Mouse (Mus musculus): ENCODE measurements around the gene Thsd7a. TPM values are rescaled to one million over a fixed set of nuclear protein-coding genes. Genes with fewer than 3 reads are reported as not detected.

The Thsd7a gene
- polyA plus RNA-seq, 1 experiment from 2014 or later, result 52.4 TPM

DNA sequence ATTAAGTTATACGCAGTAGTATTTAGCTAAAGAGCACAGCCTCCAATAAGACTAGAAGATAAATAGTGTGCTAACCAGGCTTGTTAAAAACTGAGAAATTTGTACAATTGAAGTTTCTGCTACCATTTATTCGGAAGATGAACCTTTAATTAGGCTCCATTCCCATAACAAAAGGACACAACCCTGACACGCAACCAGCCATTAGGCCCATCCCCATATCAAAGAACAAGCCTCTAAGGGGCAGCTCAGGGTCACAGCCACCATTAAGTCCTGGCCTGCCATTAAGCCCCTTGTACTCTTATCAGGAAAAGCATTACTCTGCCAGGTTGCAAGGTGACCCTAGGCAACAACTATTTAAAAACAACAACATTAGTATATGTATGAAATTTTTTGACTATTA is 198.0 kb downstream of the Thsd7a start:
- Histone ChIP-seq H3K9me3 (replicated peaks) (no peaks in the 10 kb centered on the region), H3K36me3 (peaks cover 6% of the 10 kb centered on the region; the same call in 1 of the 2 replicates), H3K4me1 (peaks cover 4% of the 10 kb centered on the region; the same call in 1 of the 2 replicates), H3K4me2 (replicated peaks) (no peak overlapping the region), H3K9ac (no peak overlapping the region), H3K4me3 (no peak overlapping the region), H3K27ac (no peak overlapping the region), H3K27me3 (no peaks in the 10 kb centered on the region)
- ATAC-seq (ENCODE audit: low FRiP score), result no peak
- WGBS, result 70% methylated on average over 3 of the region's 3 CpGs

DNA sequence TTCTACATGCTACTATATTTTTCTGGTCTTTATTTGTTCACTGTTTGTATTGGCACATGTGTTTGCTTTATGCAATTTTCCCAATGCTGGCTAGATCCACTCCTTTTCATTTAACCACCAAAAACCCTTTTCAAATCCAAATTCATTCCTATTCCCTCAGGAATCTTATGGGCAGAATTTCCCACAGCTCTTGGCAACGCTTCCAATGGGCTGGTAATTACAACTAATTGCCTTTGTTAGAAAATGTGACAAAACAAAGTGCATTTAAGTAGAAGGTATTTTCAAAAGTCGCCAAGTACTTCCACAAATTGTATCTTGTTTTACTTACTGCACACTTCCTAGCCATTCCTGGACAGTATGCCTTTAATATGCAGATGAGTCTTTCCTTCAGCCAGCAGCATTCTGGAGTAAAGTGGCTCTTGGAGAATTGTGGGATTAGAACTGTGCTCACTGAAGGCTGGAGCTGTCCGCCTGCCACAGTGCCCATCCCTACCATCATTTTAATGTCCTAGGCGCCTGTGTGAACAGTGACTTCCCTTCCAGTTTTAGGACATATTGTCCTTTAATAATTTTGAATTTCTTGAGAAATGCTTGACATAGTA is 199.1 kb downstream of the Thsd7a start:
- H3K4me3 ChIP-seq, result no peak overlapping the region
- peaks cover 4% of the 10 kb centered on the region; the same call in 1 of the 2 replicates for H3K4me1 ChIP-seq
- H3K27ac ChIP-seq, result no peak overlapping the region
- no peak overlapping the region for H3K9ac ChIP-seq
- no peak for ATAC-seq (ENCODE audit: low FRiP score)
- no peaks in the 10 kb centered on the region for H3K27me3 ChIP-seq
- no peak overlapping the region for H3K4me2 ChIP-seq (replicated peaks)
- H3K36me3 ChIP-seq, result peaks cover 5% of the 10 kb centered on the region; the same call in 1 of the 2 replicates
- no peaks in the 10 kb centered on the region for H3K9me3 ChIP-seq (replicated peaks)
- WGBS, result 42% methylated on average over 4 of the region's 4 CpGs

DNA sequence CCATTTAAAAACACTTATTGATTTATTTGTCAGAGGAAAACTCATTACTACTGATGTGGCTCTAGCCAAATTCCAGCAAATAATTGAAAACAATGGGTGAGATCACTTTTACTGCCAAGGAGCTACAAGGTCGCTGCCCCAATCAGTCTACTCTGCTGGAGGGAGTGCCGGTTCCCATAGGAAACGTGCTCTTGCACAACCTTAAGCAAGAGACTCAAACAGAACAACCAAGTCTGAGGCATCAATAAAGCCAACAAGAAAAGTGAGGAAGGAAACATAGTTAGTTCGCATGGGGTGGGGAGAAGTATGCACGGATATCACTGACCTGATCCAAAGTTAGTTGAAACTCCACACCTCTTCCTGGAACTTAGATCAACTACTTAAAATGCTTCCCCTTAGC is 205.1 kb downstream of the Thsd7a start:
- Histone ChIP-seq H3K4me1 (no peaks in the 10 kb centered on the region), H3K27ac (no peak overlapping the region), H3K4me2 (replicated peaks) (no peak overlapping the region), H3K9me3 (replicated peaks) (no peaks in the 10 kb centered on the region), H3K9ac (no peak overlapping the region), H3K27me3 (no peaks in the 10 kb centered on the region), H3K36me3 (no peaks in the 10 kb centered on the region), H3K4me3 (no peak overlapping the region)
- no peak for ATAC-seq (ENCODE audit: low FRiP score)
- 43% methylated on average over 5 of the region's 5 CpGs for WGBS

DNA sequence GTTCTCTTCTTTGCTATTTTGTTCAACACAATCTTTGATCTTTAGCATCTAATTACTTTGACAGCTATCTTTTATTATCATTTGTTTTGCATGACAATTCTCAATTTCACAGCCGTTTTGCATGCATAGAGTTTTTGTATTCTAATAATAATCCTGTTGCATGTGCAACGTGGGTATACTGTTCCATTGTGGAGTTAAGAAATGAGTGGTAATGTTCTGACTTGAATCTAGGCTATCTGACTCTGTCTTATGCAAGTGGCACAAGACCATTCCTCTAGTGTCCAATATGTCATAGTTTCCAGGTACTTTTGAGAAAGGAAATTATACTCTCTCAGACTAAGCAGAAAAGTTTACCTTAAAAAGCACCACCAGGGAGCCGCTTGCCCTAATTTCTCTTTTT is 206.7 kb downstream of the Thsd7a start:
- Histone ChIP-seq H3K36me3 (no peaks in the 10 kb centered on the region), H3K4me2 (replicated peaks) (no peak overlapping the region)

DNA sequence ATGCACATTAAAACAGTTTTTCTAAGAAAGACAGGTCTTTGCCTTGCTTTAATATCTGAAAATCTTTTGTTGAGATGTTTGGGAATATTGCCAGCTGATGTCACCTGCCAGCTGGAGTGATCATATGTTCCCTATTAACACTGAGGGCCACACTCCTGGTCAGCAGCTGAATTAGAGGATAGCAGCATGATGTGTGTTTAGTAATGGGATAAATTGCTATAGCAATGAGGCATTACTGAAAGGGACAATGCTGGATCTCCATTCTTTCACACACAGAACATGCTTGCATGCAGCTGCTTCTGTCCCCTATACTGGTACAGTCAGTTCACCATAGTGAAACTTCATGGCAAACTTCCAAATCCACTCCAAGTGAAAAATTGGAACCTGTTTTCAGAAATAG is 230.1 kb downstream of the Thsd7a start:
- no peak overlapping the region for H3K9ac ChIP-seq
- peaks cover 3% of the 10 kb centered on the region; the same call in 1 of the 2 replicates for H3K4me1 ChIP-seq
- no peak overlapping the region for H3K27ac ChIP-seq
- H3K4me2 ChIP-seq (replicated peaks), result no peak overlapping the region
- no peaks in the 10 kb centered on the region for H3K9me3 ChIP-seq (replicated peaks)
- H3K4me3 ChIP-seq, result no peak overlapping the region
- peak; percentile 60; the same call in 1 of the 2 replicates for ATAC-seq (ENCODE audit: low FRiP score)
- no peaks in the 10 kb centered on the region for H3K36me3 ChIP-seq
- no peaks in the 10 kb centered on the region for H3K27me3 ChIP-seq

More for the DNA sequence above, 206.7 kb downstream of the Thsd7a start:
- no peak for ATAC-seq (ENCODE audit: low FRiP score)
- H3K27me3 ChIP-seq, result no peaks in the 10 kb centered on the region
- 53% methylated on average over 3 of the region's 3 CpGs for WGBS
- no peak overlapping the region for H3K4me3 ChIP-seq
- no peaks in the 10 kb centered on the region for H3K9me3 ChIP-seq (replicated peaks)
- no peaks in the 10 kb centered on the region for H3K4me1 ChIP-seq
- H3K9ac ChIP-seq, result no peak overlapping the region
- no peak overlapping the region for H3K27ac ChIP-seq

DNA sequence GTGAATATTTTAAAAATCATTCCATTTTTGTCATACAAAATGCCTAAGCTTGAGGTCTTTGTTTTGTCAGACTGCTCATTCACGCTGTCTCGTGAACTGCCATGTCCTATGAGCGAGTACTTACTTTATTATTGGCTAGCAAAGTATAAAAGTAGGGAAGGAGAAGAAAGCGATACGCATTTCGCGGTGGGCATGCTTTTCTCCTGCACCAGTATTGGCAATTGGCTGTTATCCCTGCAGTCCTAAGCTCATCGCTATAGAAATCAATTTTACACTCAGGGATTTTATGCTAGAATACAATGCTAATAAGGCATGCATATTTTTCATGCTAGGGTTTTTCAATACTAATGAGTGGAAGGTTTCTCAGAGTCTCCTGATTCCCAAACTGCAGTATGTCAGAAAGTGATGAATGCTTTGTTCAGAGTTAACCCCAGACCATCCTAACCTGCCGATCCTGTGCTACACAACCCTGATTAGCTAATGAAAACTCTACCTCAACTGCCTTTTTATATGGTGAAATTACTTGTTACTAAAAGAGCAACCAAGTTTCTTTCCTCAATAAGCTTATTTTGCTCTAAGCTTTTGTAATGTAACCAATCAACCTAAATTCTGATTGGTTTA is 230.8 kb downstream of the Thsd7a start:
- H3K27ac ChIP-seq, result no peak overlapping the region
- peak; percentile 63 for ATAC-seq (ENCODE audit: low FRiP score)
- WGBS, result 60% methylated on average over 9 of the region's 9 CpGs

DNA sequence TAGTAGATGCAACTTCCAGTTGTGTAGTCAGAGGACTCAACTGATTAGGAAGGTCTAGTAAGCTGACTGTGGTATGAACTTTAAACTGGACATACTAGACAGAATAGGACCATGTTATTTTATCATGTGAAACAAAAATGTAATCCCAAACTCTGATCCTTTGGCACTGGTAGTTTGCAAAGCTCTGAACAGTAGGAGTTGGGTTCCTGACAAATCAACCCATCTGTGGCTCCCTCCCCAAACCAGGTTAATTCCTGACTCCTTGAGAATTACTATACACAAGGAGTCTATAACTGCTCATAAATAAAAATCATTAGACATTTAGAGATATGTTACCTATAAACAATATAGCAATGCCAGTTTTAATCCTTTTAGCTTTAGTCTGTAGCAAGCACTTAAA is 231.5 kb downstream of the Thsd7a start:
- H3K27me3 ChIP-seq, result no peaks in the 10 kb centered on the region
- no peak overlapping the region for H3K9ac ChIP-seq
- H3K4me3 ChIP-seq, result no peak overlapping the region
- H3K4me1 ChIP-seq, result peaks cover 3% of the 10 kb centered on the region; the same call in 1 of the 2 replicates
- H3K27ac ChIP-seq, result no peak overlapping the region
- H3K36me3 ChIP-seq, result no peaks in the 10 kb centered on the region
- ATAC-seq (ENCODE audit: low FRiP score), result no peak
- no peaks in the 10 kb centered on the region for H3K9me3 ChIP-seq (replicated peaks)
- no peak overlapping the region for H3K4me2 ChIP-seq (replicated peaks)

More for the DNA sequence above, 230.8 kb downstream of the Thsd7a start:
- H3K36me3 ChIP-seq, result no peaks in the 10 kb centered on the region
- no peak overlapping the region for H3K4me3 ChIP-seq
- H3K4me1 ChIP-seq, result peaks cover 3% of the 10 kb centered on the region; the same call in 1 of the 2 replicates
- H3K4me2 ChIP-seq (replicated peaks), result no peak overlapping the region
- H3K9me3 ChIP-seq (replicated peaks), result no peaks in the 10 kb centered on the region
- no peak overlapping the region for H3K9ac ChIP-seq
- H3K27me3 ChIP-seq, result no peaks in the 10 kb centered on the region

DNA sequence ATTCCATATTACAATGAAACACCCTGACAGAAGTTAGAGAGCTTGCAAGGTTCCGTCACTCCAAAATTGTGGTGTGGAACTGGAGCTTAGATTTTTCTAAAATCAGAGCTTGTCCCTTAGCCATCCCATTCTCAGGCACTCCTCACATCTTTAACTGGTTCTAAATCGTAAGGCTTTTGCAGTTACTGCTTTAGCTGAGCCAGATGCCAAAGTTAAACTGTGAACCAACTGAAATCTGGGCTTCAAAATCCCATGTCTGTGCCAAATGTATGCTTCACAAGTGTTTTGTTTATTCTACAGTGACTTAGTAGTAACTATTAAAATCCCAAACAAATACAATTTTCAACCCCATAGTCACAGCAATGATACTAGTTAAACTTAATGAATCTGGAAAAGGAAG is 242.3 kb downstream of the Thsd7a start:
- 94% methylated on average over 2 of the region's 2 CpGs for WGBS

DNA sequence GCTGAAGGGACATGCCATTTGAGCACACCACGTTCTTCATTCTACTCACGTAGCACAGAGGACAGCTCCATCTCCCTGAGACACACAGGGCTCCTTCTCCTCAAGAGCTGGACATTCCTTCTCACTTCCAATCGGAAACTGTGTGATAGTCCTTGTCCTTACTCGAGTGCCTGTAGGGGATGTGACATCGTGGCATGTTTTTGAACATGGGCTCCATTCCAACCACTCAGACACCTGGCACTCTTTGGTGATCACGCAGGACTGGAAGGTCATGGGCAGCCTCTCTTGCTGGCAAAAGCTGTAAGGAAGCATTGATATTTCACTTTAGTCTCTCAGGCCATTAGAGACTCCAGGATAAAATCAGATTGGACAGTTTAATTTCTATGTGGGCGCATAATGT is 245.3 kb downstream of the Thsd7a start:
- no peaks in the 10 kb centered on the region for H3K27me3 ChIP-seq
- no peaks in the 10 kb centered on the region for H3K9me3 ChIP-seq (replicated peaks)
- no peak overlapping the region for H3K27ac ChIP-seq
- no peak for ATAC-seq (ENCODE audit: low FRiP score)
- no peaks in the 10 kb centered on the region for H3K4me1 ChIP-seq
- no peak overlapping the region for H3K4me2 ChIP-seq (replicated peaks)
- WGBS, result 92% methylated on average over 7 of the region's 7 CpGs
- no peak overlapping the region for H3K9ac ChIP-seq
- no peak overlapping the region for H3K4me3 ChIP-seq
- no peaks in the 10 kb centered on the region for H3K36me3 ChIP-seq

More for the DNA sequence above, 242.3 kb downstream of the Thsd7a start:
- Histone ChIP-seq H3K27ac (no peak overlapping the region), H3K4me1 (no peaks in the 10 kb centered on the region), H3K27me3 (no peaks in the 10 kb centered on the region), H3K9me3 (replicated peaks) (no peaks in the 10 kb centered on the region), H3K9ac (no peak overlapping the region), H3K4me2 (replicated peaks) (no peak overlapping the region), H3K4me3 (no peak overlapping the region), H3K36me3 (no peaks in the 10 kb centered on the region)
- ATAC-seq (ENCODE audit: low FRiP score), result no peak

DNA sequence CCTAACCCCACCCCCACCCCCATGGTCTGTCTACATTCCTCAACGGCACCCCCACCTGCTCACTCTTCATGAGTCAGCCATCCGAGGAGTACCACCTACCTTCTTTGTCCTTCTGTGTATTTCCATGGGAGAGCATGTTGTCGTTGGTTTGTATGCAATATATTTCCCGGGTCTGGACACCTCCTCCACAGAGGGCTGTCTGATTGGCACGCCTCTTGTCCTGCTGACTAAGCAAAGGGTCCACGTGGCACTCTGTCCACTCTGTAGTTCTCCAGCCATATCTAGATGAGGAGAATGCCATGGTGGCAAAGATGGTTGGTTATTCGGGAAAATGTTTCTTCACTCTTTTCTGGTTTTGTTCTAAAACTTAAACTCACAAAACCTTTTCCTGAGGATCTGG is 248.3 kb downstream of the Thsd7a start:
- no peak for ATAC-seq (ENCODE audit: low FRiP score)
- Histone ChIP-seq H3K9me3 (replicated peaks) (no peaks in the 10 kb centered on the region), H3K4me3 (no peak overlapping the region), H3K27me3 (no peaks in the 10 kb centered on the region), H3K36me3 (no peaks in the 10 kb centered on the region), H3K27ac (no peak overlapping the region), H3K9ac (no peak overlapping the region), H3K4me2 (replicated peaks) (no peak overlapping the region), H3K4me1 (no peaks in the 10 kb centered on the region)
- WGBS, result 79% methylated on average over 7 of the region's 7 CpGs

DNA sequence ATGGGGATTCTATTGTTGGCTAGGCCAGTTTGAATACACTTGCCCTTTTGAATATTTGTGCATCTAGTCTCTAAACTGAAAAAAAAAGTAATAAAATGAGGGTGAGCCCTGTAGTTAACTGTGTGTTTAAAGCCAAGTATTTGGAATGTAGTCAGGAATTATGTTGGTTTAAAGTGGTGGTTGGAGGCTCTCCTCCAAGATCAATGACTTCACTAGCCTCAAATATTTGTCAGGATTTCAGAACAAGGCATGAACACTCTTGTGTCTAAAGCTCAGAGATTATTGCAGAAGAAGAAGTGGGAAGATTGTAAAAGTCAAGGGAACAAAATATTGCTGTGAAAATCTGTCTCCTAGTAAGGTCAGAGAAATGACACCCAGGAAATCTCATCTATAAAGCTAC is 249.3 kb downstream of the Thsd7a start:
- H3K27ac ChIP-seq, result no peak overlapping the region
- no peak overlapping the region for H3K4me2 ChIP-seq (replicated peaks)
- H3K4me1 ChIP-seq, result no peaks in the 10 kb centered on the region
- H3K36me3 ChIP-seq, result no peaks in the 10 kb centered on the region
- no peaks in the 10 kb centered on the region for H3K27me3 ChIP-seq
- ATAC-seq (ENCODE audit: low FRiP score), result no peak
- H3K9ac ChIP-seq, result no peak overlapping the region
- H3K9me3 ChIP-seq (replicated peaks), result no peaks in the 10 kb centered on the region
- no peak overlapping the region for H3K4me3 ChIP-seq

DNA sequence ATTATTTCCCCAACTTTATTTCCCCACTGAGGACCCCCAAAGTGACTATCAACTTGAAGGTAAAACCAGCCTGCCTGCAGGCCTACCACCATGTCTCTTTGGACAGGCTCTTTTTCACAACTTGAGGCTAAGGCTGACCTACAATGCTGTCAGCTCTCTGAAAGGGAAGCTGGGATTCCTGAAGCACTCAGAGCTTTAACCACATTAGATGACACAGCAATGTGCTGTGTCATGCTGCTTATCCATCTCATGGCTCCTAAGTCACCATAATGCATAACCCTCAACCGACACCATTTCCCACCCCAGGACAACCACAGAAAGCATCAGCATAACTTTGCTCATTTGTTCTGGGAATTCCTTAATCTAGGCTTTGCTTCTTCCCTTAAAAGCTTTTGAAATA is 255.6 kb downstream of the Thsd7a start:
- H3K27ac ChIP-seq, result no peak overlapping the region
- WGBS, result 88% methylated on average over 1 of the region's 1 CpGs
- no peak overlapping the region for H3K4me3 ChIP-seq
- H3K4me2 ChIP-seq (replicated peaks), result no peak overlapping the region
- no peak overlapping the region for H3K9ac ChIP-seq
- peaks cover 5% of the 10 kb centered on the region; the same call in 1 of the 2 replicates for H3K4me1 ChIP-seq
- no peaks in the 10 kb centered on the region for H3K27me3 ChIP-seq
- ATAC-seq (ENCODE audit: low FRiP score), result no peak
- H3K9me3 ChIP-seq (replicated peaks), result no peaks in the 10 kb centered on the region
- no peaks in the 10 kb centered on the region for H3K36me3 ChIP-seq

DNA sequence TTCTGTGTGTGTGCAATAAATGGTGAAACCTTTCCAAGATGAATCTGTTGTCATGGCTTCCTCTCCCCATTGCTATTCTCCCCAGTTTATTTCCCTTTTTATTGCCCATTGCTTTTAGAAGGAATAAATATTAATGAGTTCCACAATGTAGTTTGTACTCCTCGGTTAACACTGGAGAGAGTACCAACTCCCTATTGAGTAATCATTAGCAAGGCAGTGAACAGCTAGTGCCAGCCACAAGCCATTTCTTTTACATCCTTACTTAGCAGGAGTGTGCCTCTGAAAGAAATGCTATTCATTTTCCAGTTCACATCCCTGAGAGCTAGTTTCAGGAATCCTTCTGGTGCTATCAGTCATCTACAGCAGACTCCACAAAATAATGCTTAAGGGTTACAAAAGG is 260.3 kb downstream of the Thsd7a start:
- no peak overlapping the region for H3K4me2 ChIP-seq (replicated peaks)
- H3K27ac ChIP-seq, result peak overlapping the region; percentile 40
- peaks cover 5% of the 10 kb centered on the region; the same call in 1 of the 2 replicates for H3K4me1 ChIP-seq
- no peak overlapping the region for H3K9ac ChIP-seq
- no peaks in the 10 kb centered on the region for H3K27me3 ChIP-seq
- H3K4me3 ChIP-seq, result no peak overlapping the region
- no peaks in the 10 kb centered on the region for H3K9me3 ChIP-seq (replicated peaks)
- ATAC-seq (ENCODE audit: low FRiP score), result peak; percentile 73
- 17% methylated on average over 1 of the region's 1 CpGs for WGBS
- H3K36me3 ChIP-seq, result no peaks in the 10 kb centered on the region

All from hindbrain, embryonic 12.5 days (tissue).